Mouse (Mus musculus): ENCODE results near the gene Efna2.

GRCm38 (mm10) chr10:80174705-80175104, 4.6 kb upstream of the Efna2 start:
- no peak for TF ChIP-seq GATA1 (IDR thresholded peaks at IDR 0.05; ENCODE audit: low read length)
- TF ChIP-seq TAL1 (IDR thresholded peaks at IDR 0.05; ENCODE audit: low read length) = no peak
